Mouse (Mus musculus) myocyte (in vitro differentiated cells): ENCODE results near the gene Rnaseh2c. TPM values are rescaled to one million over a fixed set of nuclear protein-coding genes. Genes with fewer than 3 reads are reported as not detected.

Experiments
- H3K27me3 ChIP-seq: one replicate; pipeline ENCODE4 v1.6.1; 2011; ENCODE audit not compliant: control insufficient read depth, insufficient read depth, insufficient read length
- H3K36me3 ChIP-seq: one replicate; pipeline ENCODE4 v1.6.1; 2011; ENCODE audit not compliant: control insufficient read depth, insufficient read depth
- H3K4me2 ChIP-seq: one replicate; pipeline ENCODE4 v1.6.1; 2011; ENCODE audit warnings: low read depth, control low read depth
- H3K4me3 ChIP-seq: one replicate; pipeline ENCODE4 v1.5.1; 2011; ENCODE audit warnings: mild to moderate bottlenecking, control low read depth, moderate library complexity
- H3K79me2 ChIP-seq: one replicate; pipeline ENCODE4 v1.6.1; 2011; ENCODE audit not compliant: control insufficient read depth, insufficient read depth
- H3ac ChIP-seq: one replicate; pipeline ENCODE4 v1.6.1; 2011; ENCODE audit not compliant: control insufficient read depth, insufficient read length
- CEBPB ChIP-seq: IDR thresholded peaks from 2 replicates; pipeline ENCODE4 v1.6.1; 2011; ENCODE audit warnings: mild to moderate bottlenecking, moderate library complexity; ENCODE audit not compliant: poor library complexity, insufficient read depth, severe bottlenecking
- E2F4 ChIP-seq: IDR thresholded peaks from one replicate; pipeline ENCODE4 v1.6.1; 2011; ENCODE audit warnings: mild to moderate bottlenecking, control low read depth, moderate library complexity; ENCODE audit not compliant: insufficient read depth
- MAX ChIP-seq: IDR thresholded peaks from one replicate; pipeline ENCODE4 v1.6.1; 2011; ENCODE audit warnings: low read depth, mild to moderate bottlenecking, control low read depth
- MYOD1 ChIP-seq, 3 experiments: IDR thresholded peaks; one replicate each; pipeline ENCODE4 v1.6.1; 2011; ENCODE audit warnings: control low read depth in 2 of 3, low read depth in 2 of 3, mild to moderate bottlenecking in 2 of 3, moderate library complexity in 1 of 3; ENCODE audit not compliant: insufficient read length in 2 of 3, control insufficient read depth in 1 of 3
- MYOG ChIP-seq, 3 experiments: IDR thresholded peaks; one replicate each; pipeline ENCODE4 v1.6.1; 2011; ENCODE audit warnings: control low read depth in 2 of 3, low read depth in 2 of 3, mild to moderate bottlenecking in 2 of 3; ENCODE audit not compliant: insufficient read length in 2 of 3, control insufficient read depth in 1 of 3, insufficient read depth in 1 of 3
- POLR2A ChIP-seq: IDR thresholded peaks from one replicate; pipeline ENCODE4 v1.6.1; 2011; ENCODE audit warnings: low read depth, mild to moderate bottlenecking, control low read depth, moderate library complexity; ENCODE audit not compliant: insufficient read length
- POLR2AphosphoS2 ChIP-seq: IDR thresholded peaks from one replicate; pipeline ENCODE4 v1.6.1; 2011; ENCODE audit warnings: low read depth, control low read depth; ENCODE audit not compliant: insufficient read length
- REST ChIP-seq: IDR thresholded peaks from one replicate; pipeline ENCODE4 v1.6.1; 2011; ENCODE audit warnings: mild to moderate bottlenecking, control low read depth, moderate library complexity; ENCODE audit not compliant: insufficient read depth, insufficient read length
- SRF ChIP-seq: IDR thresholded peaks from one replicate; pipeline ENCODE4 v1.6.1; 2011; ENCODE audit warnings: low read depth; ENCODE audit not compliant: control insufficient read depth, insufficient read length
- TCF12 ChIP-seq: IDR thresholded peaks from one replicate; pipeline ENCODE4 v1.6.1; 2011; ENCODE audit warnings: mild to moderate bottlenecking, control low read depth; ENCODE audit not compliant: poor library complexity, insufficient read depth, severe bottlenecking
- TCF3 ChIP-seq: IDR thresholded peaks from one replicate; pipeline ENCODE4 v1.6.1; 2011; ENCODE audit warnings: low read depth, control low read depth; ENCODE audit not compliant: insufficient read length
- USF1 ChIP-seq: IDR thresholded peaks from one replicate; pipeline ENCODE4 v1.6.1; 2011; ENCODE audit warnings: low read depth, mild to moderate bottlenecking, control low read depth, moderate library complexity
- polyA plus RNA-seq: library from polyadenylated mRNA; unstranded; fragments of >200 nt; fragmentation: generic; extraction: Trizol; gene quantifications from one replicate; pipeline ENCODE4 v1.2.1, GENCODE M21; 2012; ENCODE audit warnings: missing spikeins

The Rnaseh2c gene
- polyA plus RNA-seq, 1 experiment, result 31.9 TPM

DNA sequence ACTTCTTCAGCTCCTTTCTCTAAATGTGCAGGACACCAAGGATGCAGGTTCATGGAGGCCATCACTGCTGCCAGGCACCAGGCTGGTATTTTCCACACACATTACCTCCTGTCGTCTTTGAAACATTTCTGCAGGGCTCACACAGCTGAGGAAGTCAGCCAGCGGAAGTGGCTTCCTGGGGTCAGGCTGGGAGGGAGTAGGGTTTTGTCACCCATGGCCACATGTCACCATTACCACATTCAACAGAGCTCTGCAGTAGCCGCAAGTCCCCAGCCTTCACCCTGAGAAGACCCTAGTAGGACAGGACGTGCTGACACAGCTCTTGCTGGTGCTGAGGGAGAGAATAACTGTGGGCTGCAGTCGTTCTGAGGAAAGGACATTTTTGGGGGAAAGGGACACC, 29.8 kb upstream of the Rnaseh2c start:
- H3K4me3 ChIP-seq, result no peak overlapping the region
- no peak overlapping the region for H3ac ChIP-seq
- H3K79me2 ChIP-seq, result no peaks in the 10 kb centered on the region
- H3K36me3 ChIP-seq, result no peaks in the 10 kb centered on the region
- TF ChIP-seq MAX, result no peak
- no peak for TF ChIP-seq POLR2A
- TF ChIP-seq REST, result no peak
- no peak for TF ChIP-seq POLR2AphosphoS2
- TF ChIP-seq E2F4, result no peak
- TF ChIP-seq TCF12, result no peak
- no peak for TF ChIP-seq TCF3
- TF ChIP-seq CEBPB, result no peak
- no peak for TF ChIP-seq USF1
- TF ChIP-seq MYOG (IDR thresholded peaks at IDR 0.05; ENCODE audit: control insufficient read depth in 1 of 3, insufficient read depth in 1 of 3, insufficient read length in 2 of 3, low read depth in 2 of 3), result no peak
- TF ChIP-seq MYOD1 (IDR thresholded peaks at IDR 0.05; ENCODE audit: control insufficient read depth in 1 of 3, insufficient read length in 2 of 3, low read depth in 2 of 3), result no peak
- no peak for TF ChIP-seq SRF
- no peaks in the 10 kb centered on the region for H3K27me3 ChIP-seq
- H3K4me2 ChIP-seq, result no peak overlapping the region

DNA sequence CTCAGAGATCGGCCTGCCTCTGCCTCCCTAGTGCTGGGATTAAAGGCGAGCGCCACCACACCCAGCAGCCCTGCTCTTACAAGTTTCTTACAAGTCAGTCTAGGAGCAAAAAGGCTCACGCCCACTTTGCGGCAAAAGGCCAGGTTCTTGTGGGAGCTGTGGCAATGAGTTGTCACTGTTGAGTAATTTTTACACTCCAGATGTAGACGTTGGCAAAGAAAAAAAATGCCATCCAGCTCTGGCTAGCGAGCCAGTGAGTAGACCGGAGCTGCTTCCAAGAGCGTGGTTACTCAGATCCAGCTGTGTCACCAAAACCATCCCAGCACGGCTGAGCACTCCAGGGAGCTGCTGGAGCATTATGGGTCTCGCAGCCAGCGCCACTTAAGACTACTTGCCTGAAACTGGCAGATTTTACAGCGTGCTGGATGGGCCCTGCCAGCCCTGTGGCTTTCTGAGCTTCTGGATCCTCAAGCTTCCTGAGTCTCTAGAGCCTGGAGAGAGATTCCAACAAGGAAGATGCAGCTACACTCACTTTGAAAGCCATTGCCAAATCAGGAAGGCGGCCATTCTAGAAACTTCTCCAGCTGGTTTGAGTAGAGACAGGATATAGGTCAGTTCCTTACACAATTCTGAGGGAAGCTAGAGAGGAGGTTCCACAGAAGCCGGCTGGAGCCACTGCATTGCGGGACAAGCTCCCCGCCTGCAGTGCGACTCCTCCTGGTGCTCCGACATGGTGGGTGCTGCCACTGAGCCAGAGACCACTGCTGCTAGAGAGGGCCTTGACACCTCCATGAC, 29.1 kb upstream of the Rnaseh2c start:
- Histone ChIP-seq H3ac (no peak overlapping the region), H3K79me2 (no peaks in the 10 kb centered on the region), H3K4me2 (peak overlapping the region; percentile 46), H3K36me3 (no peaks in the 10 kb centered on the region), H3K4me3 (no peak overlapping the region), H3K27me3 (no peaks in the 10 kb centered on the region)
- TF ChIP-seq POLR2AphosphoS2, result peak; percentile 34
- peak in 1 of 3 experiments; percentile 9 for TF ChIP-seq MYOD1 (IDR thresholded peaks at IDR 0.05; ENCODE audit: control insufficient read depth in 1 of 3, insufficient read length in 2 of 3, low read depth in 2 of 3)
- no peak for TF ChIP-seq USF1
- TF ChIP-seq CEBPB, result peak; percentile 92
- no peak for TF ChIP-seq REST
- TF ChIP-seq POLR2A, result no peak

DNA sequence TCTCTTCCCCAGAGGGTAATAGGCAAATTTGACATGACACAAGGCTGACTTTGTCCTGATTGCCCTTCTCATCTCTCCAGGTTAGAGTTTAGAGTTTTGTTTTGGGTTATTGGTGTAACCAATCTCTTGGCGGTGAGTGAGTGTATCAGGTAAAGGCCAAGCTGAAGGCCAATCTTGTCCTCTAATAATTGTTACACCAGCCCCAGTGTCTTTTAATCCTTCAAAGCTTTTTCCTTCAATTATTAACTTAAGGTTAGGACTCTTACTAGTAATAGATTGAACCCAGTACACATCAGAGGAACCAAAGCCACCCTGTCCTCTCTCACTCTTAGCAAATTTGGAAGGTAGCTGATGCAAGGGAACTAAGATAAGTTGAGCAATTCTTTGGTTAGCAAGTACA, 26.3 kb upstream of the Rnaseh2c start:
- Histone ChIP-seq H3ac (no peak overlapping the region), H3K4me2 (no peak overlapping the region), H3K27me3 (no peaks in the 10 kb centered on the region), H3K36me3 (no peaks in the 10 kb centered on the region), H3K79me2 (no peaks in the 10 kb centered on the region), H3K4me3 (no peak overlapping the region)
- TF ChIP-seq MYOD1 (IDR thresholded peaks at IDR 0.05; ENCODE audit: control insufficient read depth in 1 of 3, insufficient read length in 2 of 3, low read depth in 2 of 3), result no peak
- TF ChIP-seq USF1, result no peak
- TF ChIP-seq MYOG (IDR thresholded peaks at IDR 0.05; ENCODE audit: control insufficient read depth in 1 of 3, insufficient read depth in 1 of 3, insufficient read length in 2 of 3, low read depth in 2 of 3), result no peak
- TF ChIP-seq SRF, result no peak
- no peak for TF ChIP-seq CEBPB
- no peak for TF ChIP-seq MAX

DNA sequence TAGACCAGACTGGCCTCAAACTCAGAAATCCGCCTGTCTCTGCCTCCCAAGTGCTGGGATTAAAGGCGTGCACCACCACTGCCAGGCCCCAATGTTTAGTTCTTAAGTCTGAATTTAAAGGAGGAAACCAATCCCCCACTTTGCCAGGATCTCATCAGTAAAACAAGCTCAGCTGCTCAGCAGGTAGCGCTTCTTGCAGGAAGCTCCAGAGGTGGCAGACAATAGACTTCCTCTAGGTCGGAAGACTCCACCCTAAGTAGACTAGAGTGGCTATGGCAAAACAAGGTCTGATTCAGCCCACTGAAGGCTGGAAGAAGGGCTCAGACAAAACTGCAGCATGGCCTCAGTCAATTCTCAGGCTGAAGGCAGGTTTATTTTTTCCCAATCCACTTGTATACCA, 21.7 kb upstream of the Rnaseh2c start:
- Histone ChIP-seq H3K79me2 (no peaks in the 10 kb centered on the region), H3K4me3 (no peak overlapping the region), H3ac (no peak overlapping the region), H3K27me3 (no peaks in the 10 kb centered on the region), H3K36me3 (no peaks in the 10 kb centered on the region), H3K4me2 (no peak overlapping the region)
- TF ChIP-seq CEBPB, result no peak
- no peak for TF ChIP-seq MYOD1 (IDR thresholded peaks at IDR 0.05; ENCODE audit: control insufficient read depth in 1 of 3, insufficient read length in 2 of 3, low read depth in 2 of 3)
- no peak for TF ChIP-seq TCF3
- no peak for TF ChIP-seq USF1
- no peak for TF ChIP-seq POLR2A
- TF ChIP-seq REST, result no peak
- no peak for TF ChIP-seq E2F4
- no peak for TF ChIP-seq MYOG (IDR thresholded peaks at IDR 0.05; ENCODE audit: control insufficient read depth in 1 of 3, insufficient read depth in 1 of 3, insufficient read length in 2 of 3, low read depth in 2 of 3)
- no peak for TF ChIP-seq POLR2AphosphoS2
- no peak for TF ChIP-seq MAX
- no peak for TF ChIP-seq TCF12
- TF ChIP-seq SRF, result no peak

DNA sequence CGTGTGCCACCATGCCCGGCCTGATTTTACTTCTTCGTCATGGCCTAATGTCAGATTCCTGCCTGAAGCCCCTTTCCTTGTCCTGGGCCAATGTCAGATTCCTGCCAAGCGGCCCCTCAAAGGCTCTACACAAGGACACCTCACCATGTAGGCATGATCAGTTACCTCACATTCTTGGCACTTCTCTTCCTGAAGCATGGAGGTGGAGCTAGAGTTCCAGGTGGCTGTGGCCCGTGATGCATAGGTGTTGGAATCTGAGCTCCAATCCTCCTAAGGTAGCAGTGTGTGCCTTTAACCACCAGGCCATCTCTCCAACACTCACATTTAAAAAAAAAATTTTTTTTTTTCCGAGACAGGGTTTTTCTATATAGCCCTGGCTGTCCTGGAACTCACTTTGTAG, 20.9 kb upstream of the Rnaseh2c start:
- H3ac ChIP-seq, result no peak overlapping the region
- no peak overlapping the region for H3K4me2 ChIP-seq
- TF ChIP-seq POLR2A, result no peak
- H3K27me3 ChIP-seq, result no peaks in the 10 kb centered on the region
- H3K4me3 ChIP-seq, result no peak overlapping the region
- no peaks in the 10 kb centered on the region for H3K79me2 ChIP-seq
- H3K36me3 ChIP-seq, result no peaks in the 10 kb centered on the region

DNA sequence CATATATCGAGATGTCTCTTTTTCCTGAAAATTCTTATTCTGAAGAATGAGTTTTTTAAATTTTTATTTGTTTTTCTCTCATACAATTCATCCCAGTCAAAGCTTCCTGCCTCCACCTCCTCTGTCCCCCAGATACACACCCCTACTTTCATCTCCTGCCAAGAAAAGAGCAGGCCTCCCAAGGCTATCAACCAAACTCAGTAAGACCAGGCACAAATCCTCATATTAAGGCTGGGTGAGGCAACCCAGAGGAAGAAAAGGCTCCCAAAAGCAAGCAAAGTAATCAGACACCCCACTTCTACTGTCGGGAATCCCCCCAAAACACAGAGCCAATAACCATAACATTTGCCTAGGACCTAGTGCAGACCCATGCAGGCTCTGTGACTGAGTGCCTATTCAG, 19.7 kb upstream of the Rnaseh2c start:
- no peak overlapping the region for H3ac ChIP-seq
- TF ChIP-seq TCF3 (no peak), E2F4 (no peak), POLR2A (no peak), TCF12 (no peak), MYOG (IDR thresholded peaks at IDR 0.05; ENCODE audit: control insufficient read depth in 1 of 3, insufficient read depth in 1 of 3, insufficient read length in 2 of 3, low read depth in 2 of 3) (no peak), SRF (no peak), MYOD1 (IDR thresholded peaks at IDR 0.05; ENCODE audit: control insufficient read depth in 1 of 3, insufficient read length in 2 of 3, low read depth in 2 of 3) (no peak), POLR2AphosphoS2 (no peak), CEBPB (no peak), MAX (no peak), REST (no peak), USF1 (no peak)
- H3K4me2 ChIP-seq, result peak overlapping the region; percentile 13
- no peaks in the 10 kb centered on the region for H3K27me3 ChIP-seq
- H3K79me2 ChIP-seq, result no peaks in the 10 kb centered on the region
- H3K36me3 ChIP-seq, result no peaks in the 10 kb centered on the region
- H3K4me3 ChIP-seq, result no peak overlapping the region
